Mouse (Mus musculus): ENCODE data around the gene Mal.

- TF ChIP-seq CTCF (IDR thresholded peaks at IDR 0.05), result no peak
- no peak for TF ChIP-seq EP300 (IDR thresholded peaks at IDR 0.05)
These were observed 17.5 kb downstream of the Mal start for GRCm38 (mm10) chr2:127638973-127639372.

Measured in lung, postnatal 0 days (tissue).